Mouse (Mus musculus) megakaryocyte, embryonic 14.5 days (primary cell): ENCODE data around the gene Hecw1.

Experiments
- FLI1 ChIP-seq: IDR thresholded peaks from 2 replicates; pipeline ENCODE4 v1.6.1; 2012; ENCODE audit warnings: low read length, inconsistent platforms, mixed read lengths
- GATA1 ChIP-seq: IDR thresholded peaks from 3 replicates; pipeline ENCODE4 v1.6.1; 2012; ENCODE audit warnings: mixed read lengths, low read length, inconsistent platforms, borderline replicate concordance

GRCm38 (mm10) chr13:14177989-14178388 is 345.0 kb downstream of the Hecw1 start:
- TF ChIP-seq GATA1 (no peak), FLI1 (no peak)
